Mouse (Mus musculus): Measurements from ENCODE around the gene Iqsec2. TPM values are rescaled to one million over a fixed set of nuclear protein-coding genes. Genes with fewer than 3 reads are reported as not detected.

Iqsec2 gene
- total RNA-seq, 2 experiments from 2014 or later: 156 to 160 TPM

DNA sequence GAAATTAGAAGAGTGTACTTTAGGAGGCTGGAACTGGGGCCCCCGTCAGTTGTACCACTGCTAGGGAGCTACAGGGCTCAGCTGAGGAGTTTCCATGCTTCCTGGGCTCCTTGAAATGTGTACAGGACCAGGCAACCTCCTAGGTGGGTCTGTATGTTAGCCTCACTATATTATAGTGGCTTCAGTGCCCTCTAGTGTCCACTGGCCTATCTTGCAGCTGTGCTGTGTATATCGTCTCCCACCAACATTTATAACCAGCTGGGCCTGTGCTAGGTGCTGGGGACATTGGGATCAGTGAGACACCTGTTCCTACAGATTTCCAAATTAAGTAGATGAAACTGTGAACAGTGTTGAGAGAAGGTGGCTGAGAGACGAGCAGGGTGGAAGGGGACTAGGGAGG lies 31.2 kb downstream of the Iqsec2 start:
- no peak for DNase-seq (ENCODE audit: low spot score in 2 of 2)

GRCm38 (mm10) chrX:152177897-152178296 lies 33.8 kb downstream of the Iqsec2 start:
- DNase-seq (ENCODE audit: low spot score in 2 of 2): no peak
- intact Hi-C loops (cut with DNase I): no loop called here

More for the DNA sequence above, 31.2 kb downstream of the Iqsec2 start:
- intact Hi-C loops (cut with DNase I): no loop called here

DNA sequence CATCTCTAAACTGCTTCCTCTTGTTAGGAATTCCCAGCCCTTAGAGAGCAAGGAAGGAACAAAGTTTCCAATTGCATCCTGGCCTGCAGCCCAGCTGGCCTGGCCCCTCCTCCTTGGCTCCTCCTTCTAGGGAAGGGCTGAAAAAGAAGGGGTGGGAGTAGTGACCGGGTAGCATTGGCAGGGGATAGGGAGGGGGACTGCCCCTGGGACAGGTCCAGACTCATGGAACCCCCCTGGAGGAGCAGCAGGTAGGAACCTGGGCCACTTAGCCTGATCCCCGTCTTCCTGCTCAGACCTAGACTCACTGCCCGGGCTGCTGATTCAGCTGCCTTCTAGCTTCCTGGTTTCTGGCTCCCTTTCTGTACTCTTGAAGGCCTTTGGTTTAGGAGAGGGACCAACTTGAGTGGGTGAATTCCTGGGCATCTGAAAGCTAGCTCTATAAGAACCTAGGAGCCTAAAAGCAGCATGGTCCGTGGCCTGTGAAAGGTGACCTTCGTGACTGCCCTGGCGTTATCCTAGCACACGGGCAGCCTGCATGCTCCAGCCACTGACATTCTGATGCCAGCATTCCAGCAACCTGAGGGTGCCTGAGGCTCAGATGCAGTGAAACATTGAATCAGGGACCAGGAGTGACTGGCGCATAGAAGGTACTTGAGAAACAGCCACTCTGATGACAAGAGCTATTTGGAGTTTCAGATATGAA lies 34.9 kb downstream of the Iqsec2 start:
- intact Hi-C loops (cut with DNase I): no loop called here
- DNase-seq (ENCODE audit: low spot score in 2 of 2): no peak

DNA sequence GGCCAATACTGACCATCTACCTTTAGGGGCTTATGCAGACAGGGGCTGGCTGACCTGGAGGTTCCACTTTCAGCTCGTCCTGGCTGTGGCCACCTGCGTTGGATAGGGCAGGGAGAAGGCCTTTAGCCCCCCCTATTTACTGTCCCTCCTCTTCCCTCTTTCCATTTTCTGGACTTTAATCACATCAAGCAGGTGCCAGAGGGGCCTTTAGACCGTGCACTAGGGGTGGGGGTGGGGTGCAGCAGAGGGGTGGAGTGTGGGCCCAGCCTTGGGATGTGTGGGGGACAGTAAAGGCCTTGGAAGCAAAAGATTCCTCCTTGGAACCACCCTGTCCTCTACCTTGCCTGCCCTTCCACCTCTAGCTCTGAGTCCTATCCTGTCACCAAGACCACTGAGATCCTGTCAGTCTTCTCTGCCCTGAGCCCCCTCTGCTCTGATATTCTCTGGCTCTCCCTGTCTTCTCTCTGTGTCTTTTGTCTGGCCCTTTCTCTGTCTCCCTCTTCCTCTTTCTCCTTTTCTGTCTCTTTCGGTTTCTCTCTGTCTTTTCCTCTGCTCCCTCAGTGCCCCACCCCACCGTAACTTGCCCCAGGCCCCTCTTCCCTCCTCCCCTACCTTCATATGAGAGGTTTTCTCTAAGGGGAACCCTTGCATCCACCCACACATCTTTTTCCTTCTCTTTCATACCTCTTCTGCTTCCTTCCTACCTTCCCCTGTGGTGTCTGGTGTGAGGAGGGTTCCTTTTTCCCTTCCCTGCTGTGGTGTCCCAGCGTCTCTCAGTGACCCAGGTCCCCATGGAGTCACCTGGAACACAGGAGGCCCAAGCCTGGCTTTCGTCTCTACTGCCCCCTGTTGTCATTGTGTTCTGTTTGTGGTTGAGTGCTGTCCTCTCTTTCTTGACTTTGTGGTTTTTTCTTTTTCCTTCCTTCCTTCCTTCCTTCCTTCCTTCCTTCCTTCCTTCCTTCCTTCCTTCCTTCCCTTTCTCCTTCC lies 35.9 kb downstream of the Iqsec2 start:
- no peak for DNase-seq (ENCODE audit: low spot score in 2 of 2)
- intact Hi-C loops (cut with DNase I): no loop called here

DNA sequence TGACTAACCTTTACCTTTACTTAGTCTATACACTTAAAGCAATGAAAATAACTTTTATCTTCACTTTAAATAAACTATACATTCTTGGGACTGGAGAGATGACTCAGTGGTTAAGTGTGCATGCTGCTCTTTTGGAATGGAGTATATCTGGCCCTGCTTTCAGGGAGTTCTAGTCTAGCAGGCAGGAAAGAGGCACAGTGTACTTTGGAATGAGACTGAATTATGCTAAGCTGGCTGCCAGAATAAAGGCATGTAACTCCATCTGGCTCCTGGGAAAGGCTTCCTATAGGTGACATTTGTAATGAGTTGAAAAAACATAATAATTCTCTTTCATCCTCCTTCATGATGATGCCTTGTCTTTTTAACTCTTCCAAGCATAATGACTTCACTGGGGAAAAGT lies 43.1 kb downstream of the Iqsec2 start:
- intact Hi-C loops (cut with DNase I): no loop called here
- DNase-seq (ENCODE audit: low spot score in 2 of 2): no peak

DNA sequence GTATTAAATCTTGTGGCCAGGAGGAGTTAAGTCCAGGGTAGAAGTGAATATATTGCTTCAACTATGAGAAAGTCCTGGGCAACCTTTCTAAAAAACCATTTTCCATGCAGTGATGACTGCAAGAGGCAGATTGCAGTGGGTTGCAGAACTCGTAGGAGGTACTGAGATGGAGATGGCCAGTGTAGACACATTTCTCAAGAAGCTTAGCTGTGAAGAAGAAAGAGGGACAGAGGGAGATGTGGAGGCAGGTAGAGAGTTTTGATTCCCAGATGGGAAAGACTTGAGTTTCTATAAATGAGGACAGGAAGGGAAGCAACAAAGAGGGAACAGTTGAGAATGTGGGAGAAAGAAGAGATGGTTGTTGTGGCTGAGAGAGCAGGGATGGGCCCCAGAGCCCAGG lies 47.2 kb downstream of the Iqsec2 start:
- DNase-seq (ENCODE audit: low spot score in 2 of 2): no peak
- intact Hi-C loops (cut with DNase I): no loop called here

DNA sequence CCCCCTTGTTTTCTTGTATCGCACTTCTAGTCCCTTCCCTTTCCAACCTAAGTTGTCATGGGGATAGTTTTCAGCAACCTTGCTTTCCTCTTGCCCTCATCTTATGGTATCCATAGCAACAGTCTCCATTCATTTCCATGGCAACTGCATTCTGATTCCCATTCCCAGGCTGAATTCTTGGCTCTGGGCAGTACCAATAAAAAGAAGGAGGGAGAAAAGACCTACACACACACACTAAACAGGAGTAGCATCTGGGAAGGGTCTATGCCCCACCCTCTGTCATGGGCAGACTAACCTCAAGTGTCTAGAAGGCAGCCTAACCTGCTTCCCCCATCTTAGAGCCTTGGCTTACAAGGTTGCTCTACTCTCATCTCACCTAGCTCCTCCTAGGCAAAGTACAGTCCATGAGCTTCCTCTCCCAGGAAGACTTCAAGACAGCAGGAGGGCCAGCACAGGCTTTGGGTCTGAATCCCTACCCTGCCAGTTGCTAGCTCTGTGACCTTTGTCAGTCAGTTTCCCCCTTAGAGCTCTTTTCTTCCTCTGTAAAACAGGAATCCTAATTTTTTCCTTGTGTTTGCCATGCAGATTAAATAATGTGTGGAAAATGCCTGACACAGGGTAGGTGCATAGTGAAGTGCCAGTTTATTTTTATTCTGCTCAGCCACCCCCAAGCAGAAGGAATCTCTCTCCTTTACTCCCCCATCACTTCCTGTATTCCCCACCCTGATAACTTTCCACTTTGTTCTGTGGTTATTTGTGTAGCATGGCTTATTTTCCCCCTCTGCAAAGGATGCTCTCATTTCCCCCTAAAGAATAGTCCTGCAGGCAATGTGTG lies 54.0 kb downstream of the Iqsec2 start:
- DNase-seq (ENCODE audit: low spot score in 2 of 2): no peak

GRCm38 (mm10) chrX:152201737-152202421 lies 57.8 kb downstream of the Iqsec2 start:
- no peak for DNase-seq (ENCODE audit: low spot score in 2 of 2)
- intact Hi-C loops (cut with DNase I): no loop called here

More for the DNA sequence above, 54.0 kb downstream of the Iqsec2 start:
- intact Hi-C loops (cut with DNase I): no loop called here

DNA sequence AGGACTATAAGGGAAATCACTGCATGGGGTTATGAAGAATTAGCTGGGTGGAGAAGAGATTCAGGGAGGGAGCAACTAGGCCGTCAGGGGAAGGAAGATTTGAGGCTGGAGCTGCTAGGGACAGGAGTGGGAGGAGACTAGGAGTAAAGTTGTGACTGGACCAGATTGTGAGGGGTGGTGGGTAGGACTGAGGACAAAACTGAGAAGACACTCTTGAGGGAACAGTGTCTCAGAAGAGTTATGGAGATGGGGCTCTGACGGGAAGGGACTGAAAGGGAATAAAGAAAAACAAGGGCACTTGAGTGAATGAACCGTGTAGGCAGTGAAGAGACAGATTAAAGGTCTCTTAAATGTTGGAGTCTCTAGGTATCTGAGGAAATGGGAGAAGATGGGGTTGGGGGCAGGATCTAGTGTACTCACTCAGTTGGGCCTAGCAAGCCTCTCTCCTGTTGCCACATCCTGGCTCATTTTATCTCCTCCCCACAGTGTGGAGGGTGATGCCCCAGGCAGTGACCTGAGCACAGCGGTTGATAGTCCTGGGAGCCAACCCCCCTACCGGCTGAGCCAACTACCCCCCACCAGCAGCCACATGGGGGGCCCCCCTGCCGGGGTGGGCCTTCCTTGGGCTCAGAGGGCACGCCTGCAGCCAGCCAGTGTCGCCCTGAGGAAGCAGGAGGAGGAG lies 58.5 kb downstream of the Iqsec2 start:
- intact Hi-C loops (cut with DNase I): no loop called here
- DNase-seq (ENCODE audit: low spot score in 2 of 2): no peak

- DNase-seq (ENCODE audit: low spot score in 2 of 2): no peak
- intact Hi-C loops (cut with DNase I): no loop called here
These were observed 59.2 kb downstream of the Iqsec2 start for GRCm38 (mm10) chrX:152203247-152203646.

DNA sequence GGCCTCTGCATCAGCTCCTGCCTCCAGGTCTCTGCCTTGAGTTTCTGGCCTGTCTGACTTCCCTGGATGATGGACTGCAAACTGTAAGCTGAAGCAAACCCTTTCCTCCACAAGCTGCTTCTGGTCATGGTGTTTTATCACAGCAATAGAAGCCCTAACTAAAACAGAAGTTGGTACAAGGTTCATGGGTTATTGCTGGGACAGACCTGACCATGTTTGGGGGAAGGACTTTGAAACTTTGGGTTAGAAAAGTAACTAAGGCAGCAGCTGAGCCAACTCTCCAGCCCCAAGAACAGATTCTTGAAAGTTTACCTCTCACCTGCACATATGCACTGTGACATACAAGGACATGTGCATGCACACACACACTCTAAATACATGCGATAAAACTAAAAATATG lies 61.4 kb downstream of the Iqsec2 start:
- DNase-seq (ENCODE audit: low spot score in 2 of 2): no peak
- intact Hi-C loops (cut with DNase I): no loop called here

DNA sequence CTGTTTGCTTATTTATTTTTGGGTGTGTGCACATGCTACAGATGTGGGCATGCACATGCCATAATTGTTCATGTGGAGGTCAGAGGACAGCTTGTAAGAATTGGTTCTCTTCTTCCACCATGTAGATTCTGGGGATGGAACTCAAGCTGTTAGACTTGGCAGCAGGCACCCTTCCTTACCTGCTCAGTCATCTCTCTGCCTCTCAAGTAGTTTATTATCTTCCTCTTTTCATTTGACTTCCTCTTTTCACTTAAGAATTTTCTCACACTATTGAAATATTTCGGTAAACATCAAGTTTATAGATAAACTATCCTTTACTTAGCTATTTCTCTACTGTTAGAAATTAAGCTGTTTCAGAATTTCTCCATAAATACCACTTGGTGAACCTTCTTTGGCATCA lies 70.6 kb downstream of the Iqsec2 start:
- intact Hi-C loops (cut with DNase I): no loop called here

GRCm38 (mm10) chrX:152218529-152218928 lies 74.5 kb downstream of the Iqsec2 start:
- DNase-seq (ENCODE audit: low spot score in 2 of 2): no peak
- intact Hi-C loops (cut with DNase I): no loop called here

More for the DNA sequence above, 70.6 kb downstream of the Iqsec2 start:
- DNase-seq (ENCODE audit: low spot score in 2 of 2): no peak

- DNase-seq (ENCODE audit: low spot score in 2 of 2): no peak
- intact Hi-C loops (cut with DNase I): no loop called here
These were observed 77.7 kb downstream of the Iqsec2 start for GRCm38 (mm10) chrX:152221721-152222120.

DNA sequence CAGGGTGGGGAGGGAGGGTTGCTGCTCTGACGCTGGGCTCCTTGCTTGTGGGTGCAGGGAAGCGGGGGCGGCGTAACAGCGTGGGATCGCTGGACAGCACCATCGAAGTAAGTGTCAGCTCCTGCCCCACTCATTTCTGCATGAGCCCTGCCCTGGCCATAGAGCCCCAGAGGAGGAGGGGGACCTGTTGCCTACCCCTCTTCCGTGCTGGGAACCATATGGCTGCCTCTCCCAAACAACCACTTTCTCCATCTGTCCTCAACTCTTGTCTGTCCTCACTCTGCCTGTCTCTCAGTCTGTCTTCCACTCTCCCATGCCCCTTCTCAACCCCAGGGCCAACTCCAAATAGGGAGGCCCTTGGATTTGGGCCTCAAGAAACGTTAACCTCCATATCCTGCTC lies 78.2 kb downstream of the Iqsec2 start:
- intact Hi-C loops (cut with DNase I): no loop called here
- DNase-seq (ENCODE audit: low spot score in 2 of 2): no peak

DNA sequence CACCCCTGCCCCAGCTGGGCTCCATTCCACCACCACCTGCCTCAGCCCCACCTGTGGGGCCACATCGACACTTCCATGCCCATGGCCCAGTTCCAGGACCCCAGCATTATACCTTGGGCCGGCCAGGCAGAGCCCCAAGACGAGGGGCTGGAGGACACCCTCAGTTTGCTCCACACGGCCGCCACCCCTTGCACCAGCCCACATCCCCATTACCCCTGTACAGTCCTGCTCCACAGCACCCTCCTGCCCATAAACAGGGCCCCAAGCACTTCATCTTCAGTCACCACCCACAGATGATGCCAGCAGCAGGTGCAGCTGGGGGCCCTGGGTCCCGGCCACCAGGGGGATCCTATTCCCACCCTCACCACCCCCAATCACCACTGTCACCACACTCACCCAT lies 79.2 kb downstream of the Iqsec2 start:
- intact Hi-C loops (cut with DNase I): no loop called here
- no peak for DNase-seq (ENCODE audit: low spot score in 2 of 2)

- intact Hi-C loops (cut with DNase I): no loop called here
- DNase-seq (ENCODE audit: low spot score in 2 of 2): no peak
These were observed 80.2 kb downstream of the Iqsec2 start for GRCm38 (mm10) chrX:152224280-152224679.

GRCm38 (mm10) chrX:152232781-152233763 lies 89.0 kb downstream of the Iqsec2 start, which contains the start of gene Kdm5c:
Gene Kdm5c, plus strand, starts transcription at chrX:152233020.
- intact Hi-C loops (cut with DNase I): no loop called here
- DNase-seq (ENCODE audit: low spot score in 2 of 2): peak; percentile 89 to 97

Data from left cerebral cortex, postnatal 36 days (tissue).